Mouse (Mus musculus) embryonic facial prominence, embryonic 14.5 days (tissue): ENCODE data around the gene Il15ra. TPM values are rescaled to one million over a fixed set of nuclear protein-coding genes. Genes with fewer than 3 reads are reported as not detected.

ENCODE experiments used
- ATAC-seq: fragments of 200-750 bp; cut with Nextera tagmentation; 2 replicates; pipeline ENCODE4 v1.8.0; 2017; ENCODE audit warnings: low read depth, moderate number of reproducible peaks, moderate TSS enrichment
- DNase-seq: peaks from one replicate; pipeline ENCODE4 v3.0.0-alpha.2; 2015; ENCODE audit warnings: low spot score
- H3K27ac ChIP-seq: fragments of 300-500 bp; sonication (generic); replicated peaks from 2 replicates; pipeline ENCODE4 v1.5.1; 2014; ENCODE audit warnings: low read depth, mild to moderate bottlenecking, low read length, moderate library complexity
- H3K27me3 ChIP-seq: fragments of 300-500 bp; sonication (generic); replicated peaks from 2 replicates; pipeline ENCODE4 v1.6.1; 2014; ENCODE audit warnings: low read length; ENCODE audit not compliant: control insufficient read depth, insufficient read depth
- H3K36me3 ChIP-seq: fragments of 300-500 bp; sonication (generic); 2 replicates; pipeline ENCODE4 v1.6.1; 2014; ENCODE audit warnings: low read length, mixed read lengths; ENCODE audit not compliant: control insufficient read depth, insufficient read depth
- H3K4me1 ChIP-seq: fragments of 300-500 bp; sonication (generic); 2 replicates; pipeline ENCODE4 v1.6.1; 2014; ENCODE audit warnings: antibody characterized with exemption, low read length; ENCODE audit not compliant: control insufficient read depth, insufficient read depth
- H3K4me2 ChIP-seq: fragments of 300-500 bp; sonication (generic); 2 replicates; pipeline ENCODE4 v1.6.1; 2014; ENCODE audit warnings: low read depth, mild to moderate bottlenecking, low read length, moderate library complexity, mixed read lengths
- H3K4me3 ChIP-seq: fragments of 300-500 bp; sonication (generic); 2 replicates; pipeline ENCODE4 v1.5.1; 2014; ENCODE audit warnings: low read depth, mild to moderate bottlenecking, low read length
- H3K9ac ChIP-seq: fragments of 300-500 bp; sonication (generic); 2 replicates; pipeline ENCODE4 v1.6.1; 2014; ENCODE audit warnings: low read depth, mild to moderate bottlenecking, low read length, moderate library complexity, mixed read lengths
- H3K9me3 ChIP-seq: fragments of 300-500 bp; sonication (generic); 2 replicates; pipeline ENCODE4 v1.6.1; 2016; ENCODE audit warnings: low read length; ENCODE audit not compliant: control insufficient read depth
- WGBS: fragments of 180-500 bp; shearing (Covaris S2); extraction: QIAGEN DNeasy Blood & Tissue Kit; methylation state at CpG from one replicate; pipeline ENCODE4 v1.1.7; 2014; 5-methylcytosine and 5-hydroxymethylcytosine counted together
- polyA plus RNA-seq: library from polyadenylated mRNA; unstranded; fragments of >200 nt; fragmentation: Nextera tagmentation; extraction: Ambion mirVana; gene quantifications from 2 replicates; pipeline ENCODE4 v1.2.1, GENCODE M21; 2014

Il15ra gene
- polyA plus RNA-seq, 1 experiment from 2014 or later: 3.5 TPM

DNA sequence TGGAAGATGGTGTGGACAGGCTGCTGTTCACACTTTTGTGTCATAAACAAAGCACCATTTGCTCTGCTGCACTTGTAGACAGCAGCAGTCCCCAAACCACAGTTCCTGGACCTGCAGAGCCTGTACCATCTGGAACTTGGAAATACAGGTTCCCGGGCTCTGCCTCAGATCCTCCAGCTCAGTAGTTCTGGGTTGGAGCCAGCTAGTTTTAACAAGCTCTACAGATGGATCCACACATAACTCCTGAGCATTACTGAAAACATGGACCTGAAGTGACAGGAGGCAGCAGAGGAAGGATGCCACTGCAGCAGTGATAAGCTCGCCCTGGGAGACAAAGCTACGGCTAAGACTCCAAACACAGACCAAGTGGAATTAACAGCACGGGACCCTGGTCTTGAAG is 9.4 kb downstream of the Il15ra start:
- 72% methylated on average over 4 of the region's 4 CpGs for WGBS
- DNase-seq: no peak
- Histone ChIP-seq H3K36me3 (no peaks in the 10 kb centered on the region), H3K4me3 (no peak overlapping the region), H3K27me3 (no peaks in the 10 kb centered on the region), H3K4me1 (no peaks in the 10 kb centered on the region), H3K9me3 (no peaks in the 10 kb centered on the region), H3K9ac (no peak overlapping the region), H3K4me2 (no peak overlapping the region), H3K27ac (no peak overlapping the region)
- ATAC-seq: no peak

- H3K9me3 ChIP-seq: no peaks in the 10 kb centered on the region
- H3K27me3 ChIP-seq: no peaks in the 10 kb centered on the region
- H3K27ac ChIP-seq: no peak overlapping the region
- no peak overlapping the region for H3K4me2 ChIP-seq
- H3K36me3 ChIP-seq: no peaks in the 10 kb centered on the region
- ATAC-seq (no peak), DNase-seq (no peak)
- no peak overlapping the region for H3K4me3 ChIP-seq
- no peaks in the 10 kb centered on the region for H3K4me1 ChIP-seq
- WGBS: 90% methylated on average over 2 of the region's 2 CpGs
- no peak overlapping the region for H3K9ac ChIP-seq
Measured at GRCm38 (mm10) chr2:11718573-11718972, 13.5 kb downstream of the Il15ra start.

DNA sequence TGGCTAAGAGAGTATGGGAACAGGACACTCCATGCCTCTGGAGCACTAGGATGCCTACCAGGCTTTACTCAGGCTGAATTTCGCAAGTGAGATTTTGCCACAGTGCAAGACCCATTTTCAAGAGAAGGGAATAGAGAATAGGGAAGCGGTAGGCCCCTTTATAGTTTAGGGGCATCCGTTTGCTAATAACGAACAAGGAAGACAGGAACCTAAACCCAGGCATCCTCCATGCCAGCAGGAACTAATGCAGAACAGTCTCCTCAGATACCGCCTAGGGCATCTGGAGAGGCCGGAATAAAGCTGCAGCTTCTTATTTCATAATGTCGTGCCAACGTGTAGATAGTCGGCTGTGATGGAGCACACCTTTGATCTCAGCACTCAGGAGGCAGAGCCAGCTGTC is 17.5 kb downstream of the Il15ra start:
- Histone ChIP-seq H3K4me3 (no peak overlapping the region), H3K36me3 (no peaks in the 10 kb centered on the region), H3K4me2 (no peak overlapping the region), H3K9me3 (no peaks in the 10 kb centered on the region), H3K4me1 (no peaks in the 10 kb centered on the region), H3K9ac (no peak overlapping the region), H3K27ac (no peak overlapping the region), H3K27me3 (no peaks in the 10 kb centered on the region)
- ATAC-seq (no peak), DNase-seq (no peak)
- WGBS: 81% methylated on average over 9 of the region's 9 CpGs

- no peaks in the 10 kb centered on the region for H3K27me3 ChIP-seq
- H3K4me3 ChIP-seq: no peak overlapping the region
- H3K9ac ChIP-seq: no peak overlapping the region
- no peak overlapping the region for H3K4me2 ChIP-seq
- no peaks in the 10 kb centered on the region for H3K4me1 ChIP-seq
- H3K27ac ChIP-seq: no peak overlapping the region
- ATAC-seq: no peak
- DNase-seq: no peak
- H3K9me3 ChIP-seq: no peaks in the 10 kb centered on the region
- H3K36me3 ChIP-seq: no peaks in the 10 kb centered on the region
- WGBS: 90% methylated on average over 5 of the region's 5 CpGs
Measured at GRCm38 (mm10) chr2:11727574-11727973, 22.5 kb downstream of the Il15ra start.

GRCm38 (mm10) chr2:11729091-11729490 is 24.0 kb downstream of the Il15ra start:
- H3K9me3 ChIP-seq: no peaks in the 10 kb centered on the region
- H3K27ac ChIP-seq: no peak overlapping the region
- peak; percentile 42 for DNase-seq
- WGBS: 51% methylated on average over 3 of the region's 3 CpGs
- ATAC-seq: no peak
- H3K4me2 ChIP-seq: no peak overlapping the region
- no peaks in the 10 kb centered on the region for H3K4me1 ChIP-seq
- no peaks in the 10 kb centered on the region for H3K36me3 ChIP-seq
- H3K9ac ChIP-seq: no peak overlapping the region
- no peaks in the 10 kb centered on the region for H3K27me3 ChIP-seq
- H3K4me3 ChIP-seq: no peak overlapping the region

- 62% methylated on average over 5 of the region's 5 CpGs for WGBS
- Histone ChIP-seq H3K4me2 (no peak overlapping the region), H3K4me3 (no peak overlapping the region), H3K27me3 (no peaks in the 10 kb centered on the region), H3K9me3 (no peaks in the 10 kb centered on the region), H3K4me1 (no peaks in the 10 kb centered on the region), H3K9ac (no peak overlapping the region), H3K36me3 (no peaks in the 10 kb centered on the region), H3K27ac (no peak overlapping the region)
- ATAC-seq (no peak), DNase-seq (no peak)
Measured at GRCm38 (mm10) chr2:11732978-11733377, 27.9 kb downstream of the Il15ra start.

DNA sequence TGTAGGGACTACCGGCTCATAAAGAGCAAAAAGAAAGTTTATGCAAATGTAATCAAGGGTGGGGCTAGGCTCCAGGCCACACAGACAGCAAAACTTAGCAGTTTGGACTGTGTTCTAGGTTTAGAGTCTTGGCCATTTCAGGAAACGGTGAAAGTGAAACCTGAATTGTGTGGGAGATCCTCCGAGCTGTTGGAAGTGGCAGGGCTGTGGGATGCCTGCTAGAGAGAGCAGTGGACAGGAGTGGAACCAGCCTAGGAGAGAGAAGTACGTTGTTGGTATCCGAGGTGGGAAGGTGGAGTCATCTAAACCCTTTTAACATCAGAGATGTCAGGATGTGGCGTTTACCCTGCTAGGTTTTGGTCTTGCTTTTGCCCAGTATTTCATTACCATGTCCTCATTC is 30.8 kb downstream of the Il15ra start:
- WGBS: 91% methylated on average over 6 of the region's 6 CpGs
- Histone ChIP-seq H3K4me1 (no peaks in the 10 kb centered on the region), H3K36me3 (peaks cover 12% of the 10 kb centered on the region), H3K27me3 (no peaks in the 10 kb centered on the region), H3K4me3 (no peak overlapping the region), H3K9me3 (no peaks in the 10 kb centered on the region), H3K9ac (no peak overlapping the region), H3K27ac (no peak overlapping the region), H3K4me2 (no peak overlapping the region)
- no peak for DNase-seq
- no peak for ATAC-seq

- 88% methylated on average over 3 of the region's 3 CpGs for WGBS
- no peaks in the 10 kb centered on the region for H3K4me1 ChIP-seq
- H3K27ac ChIP-seq: no peak overlapping the region
- no peak overlapping the region for H3K4me3 ChIP-seq
- ATAC-seq (0 out of 2 replicates have a peak, but pooled peaks have one; percentile 33), DNase-seq (no peak)
- H3K9me3 ChIP-seq: no peaks in the 10 kb centered on the region
- no peaks in the 10 kb centered on the region for H3K27me3 ChIP-seq
- H3K4me2 ChIP-seq: no peak overlapping the region
- H3K9ac ChIP-seq: no peak overlapping the region
- H3K36me3 ChIP-seq: peaks cover 41% of the 10 kb centered on the region
Measured at GRCm38 (mm10) chr2:11738794-11739193, 33.7 kb downstream of the Il15ra start.

GRCm38 (mm10) chr2:11739516-11740051 is 34.5 kb downstream of the Il15ra start:
- H3K9ac ChIP-seq: no peak overlapping the region
- H3K36me3 ChIP-seq: peaks cover 45% of the 10 kb centered on the region
- H3K9me3 ChIP-seq: no peaks in the 10 kb centered on the region
- no peak overlapping the region for H3K4me2 ChIP-seq
- DNase-seq (no peak), ATAC-seq (no peak)
- H3K4me1 ChIP-seq: no peaks in the 10 kb centered on the region
- 94% methylated on average over 4 of the region's 4 CpGs for WGBS
- H3K27ac ChIP-seq: no peak overlapping the region
- H3K27me3 ChIP-seq: no peaks in the 10 kb centered on the region
- H3K4me3 ChIP-seq: no peak overlapping the region
